Mouse (Mus musculus) stomach, embryonic 15.5 days (tissue): ENCODE data around the gene Pgls. TPM values are rescaled to one million over a fixed set of nuclear protein-coding genes. Genes with fewer than 3 reads are reported as not detected.
A peak's percentile ranks its signal among the peaks of the same experiment; 100 is the strongest.

Experiments
- ATAC-seq: fragments of 200-750 bp; cut with Nextera tagmentation; 2 replicates; pipeline ENCODE4 v1.8.0; 2017; ENCODE audit warnings: low read depth, moderate number of reproducible peaks, moderate TSS enrichment; ENCODE audit not compliant: insufficient read depth, low FRiP score
- H3K27ac ChIP-seq: fragments of 300-500 bp; sonication (generic); 2 replicates; pipeline ENCODE4 v1.5.1; 2015; ENCODE audit warnings: mild to moderate bottlenecking, inconsistent platforms
- H3K27me3 ChIP-seq: fragments of 300-500 bp; sonication (generic); replicated peaks from 2 replicates; pipeline ENCODE4 v1.6.1; 2015; ENCODE audit warnings: inconsistent platforms
- H3K36me3 ChIP-seq: fragments of 300-500 bp; sonication (generic); 2 replicates; pipeline ENCODE4 v1.6.1; 2015; ENCODE audit warnings: inconsistent platforms
- H3K4me1 ChIP-seq: fragments of 300-500 bp; sonication (generic); 2 replicates; pipeline ENCODE4 v1.6.1; 2015; ENCODE audit warnings: inconsistent platforms
- H3K4me2 ChIP-seq: fragments of 300-500 bp; sonication (generic); 2 replicates; pipeline ENCODE4 v1.6.1; 2015; ENCODE audit warnings: mild to moderate bottlenecking, inconsistent platforms
- H3K4me3 ChIP-seq: fragments of 300-500 bp; sonication (generic); replicated peaks from 2 replicates; pipeline ENCODE4 v1.5.1; 2015; ENCODE audit warnings: inconsistent platforms
- H3K9ac ChIP-seq: fragments of 300-500 bp; sonication (generic); 2 replicates; pipeline ENCODE4 v1.6.1; 2015; ENCODE audit warnings: inconsistent platforms
- H3K9me3 ChIP-seq: fragments of 300-500 bp; sonication (generic); 2 replicates; pipeline ENCODE4 v1.6.1; 2016; ENCODE audit warnings: inconsistent platforms
- WGBS: fragments of 180-500 bp; shearing (Covaris S2); methylation state at CpG from one replicate; pipeline ENCODE4 v1.1.7; 2015; 5-methylcytosine and 5-hydroxymethylcytosine counted together
- polyA plus RNA-seq: library from polyadenylated mRNA; unstranded; fragments of >200 nt; fragmentation: Nextera tagmentation; extraction: Ambion mirVana; gene quantifications from 2 replicates; pipeline ENCODE4 v1.2.1, GENCODE M21; 2015

Pgls gene
- 238 and 243 TPM in 2 replicates for polyA plus RNA-seq

DNA sequence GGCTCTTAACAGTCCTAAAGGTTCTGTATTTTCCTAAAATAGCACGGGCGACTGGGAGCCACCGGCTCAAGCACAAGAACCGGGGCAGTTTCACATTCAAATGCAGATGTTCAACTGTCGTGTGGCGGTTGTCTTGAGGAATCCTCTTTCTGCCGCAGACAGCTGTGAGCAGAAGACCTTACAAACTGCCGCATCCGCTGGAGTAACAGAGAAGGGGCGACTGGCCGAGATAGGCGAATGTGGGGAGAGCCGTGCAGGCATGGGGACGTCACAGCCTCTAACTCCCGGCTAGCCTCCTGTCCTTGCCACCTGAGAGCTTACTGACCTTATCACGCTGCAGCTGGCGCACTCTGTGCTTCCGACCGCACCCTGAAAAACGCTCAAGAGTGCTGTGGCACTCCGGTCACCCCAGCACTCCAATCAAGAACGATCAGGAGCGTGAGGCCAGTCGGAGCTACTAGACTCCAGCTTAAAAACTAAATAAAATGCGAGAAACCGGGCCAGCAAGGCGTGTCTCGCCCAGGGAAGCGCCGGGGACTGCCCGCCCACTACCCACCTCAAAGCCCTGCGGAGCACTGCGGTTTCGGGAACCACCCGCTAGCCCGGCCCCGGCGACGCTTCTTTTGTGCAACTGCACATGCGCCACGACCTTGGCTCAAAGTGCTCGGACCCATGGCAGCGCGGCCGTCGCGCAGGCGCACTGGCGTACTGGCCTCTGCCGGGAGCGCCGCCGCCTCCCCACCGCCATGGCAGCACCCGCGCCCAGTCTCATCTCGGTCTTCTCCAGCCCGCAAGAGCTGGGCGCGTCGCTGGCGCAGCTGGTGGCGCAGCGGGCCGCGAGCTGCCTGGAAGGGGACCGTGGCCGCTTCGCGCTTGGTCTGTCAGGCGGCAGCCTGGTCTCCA, at the start of gene Pgls:
Gene Pgls (plus strand): TSS at position 706 of the 903 bp plus-strand sequence.
- Histone ChIP-seq H3K4me3 (peak within 1 kb of the TSS; percentile 73), H3K9me3 (no peaks in the 10 kb centered on the region), H3K4me1 (peaks cover 26% of the 10 kb centered on the region), H3K36me3 (no peaks in the 10 kb centered on the region), H3K27me3 (no peaks in the 10 kb centered on the region), H3K4me2 (peak within 1 kb of the TSS; percentile 88), H3K27ac (peak within 1 kb of the TSS; percentile 97), H3K9ac (peak within 1 kb of the TSS; percentile 82)
- WGBS = under 1% methylated on average over 71 of the region's 71 CpGs
- ATAC-seq = peak; percentile 85

DNA sequence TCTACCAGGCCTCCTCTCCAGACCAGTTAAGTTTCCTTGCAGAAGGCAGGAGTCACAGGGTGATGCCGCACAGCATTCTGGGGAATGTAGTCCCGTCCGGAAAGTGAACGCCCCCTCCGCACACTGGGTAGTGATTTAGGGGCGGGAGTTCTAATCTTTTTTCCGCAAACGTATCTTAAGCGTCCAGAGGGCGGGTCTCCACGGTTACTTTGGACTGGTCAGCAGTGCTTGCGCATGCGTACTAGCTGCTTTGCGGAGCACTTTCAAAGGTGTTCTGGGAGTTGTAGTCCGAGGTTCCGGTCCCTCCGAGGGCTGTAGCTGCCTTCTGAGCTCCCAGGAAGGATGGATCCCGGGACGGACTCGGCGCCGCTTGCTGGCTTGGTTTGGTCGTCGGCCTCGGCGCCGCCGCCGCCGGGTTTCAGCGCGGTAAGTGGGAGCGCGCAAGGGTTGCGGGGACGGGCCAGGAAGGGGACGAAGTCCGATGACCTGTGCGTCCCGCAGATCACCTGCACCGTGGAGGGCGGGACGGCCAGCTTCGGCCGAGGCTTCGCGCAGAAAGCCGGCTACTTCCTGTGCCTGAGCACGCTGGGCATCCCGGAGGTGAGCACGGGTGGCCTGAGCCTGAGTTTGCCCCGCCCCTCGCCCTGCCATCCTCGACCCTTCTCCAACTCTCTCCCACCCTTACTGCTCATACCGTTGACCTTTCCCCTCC, 49.2 kb upstream of the Pgls start, which contains the start of gene Mvb12a:
Gene Mvb12a (plus strand): TSS at position 291 of the 712 bp plus-strand sequence.
- Histone ChIP-seq H3K27ac (peak within 1 kb of the TSS; percentile 41; the same call in 1 of the 2 replicates), H3K9ac (peak within 1 kb of the TSS; percentile 83), H3K27me3 (no peaks in the 10 kb centered on the region), H3K4me1 (peaks cover 13% of the 10 kb centered on the region), H3K9me3 (no peaks in the 10 kb centered on the region), H3K4me3 (peak within 1 kb of the TSS; percentile 93), H3K36me3 (peaks cover 12% of the 10 kb centered on the region), H3K4me2 (peak within 1 kb of the TSS; percentile 92)
- under 1% methylated on average over 55 of the region's 55 CpGs for WGBS
- peak; percentile 96 for ATAC-seq

DNA sequence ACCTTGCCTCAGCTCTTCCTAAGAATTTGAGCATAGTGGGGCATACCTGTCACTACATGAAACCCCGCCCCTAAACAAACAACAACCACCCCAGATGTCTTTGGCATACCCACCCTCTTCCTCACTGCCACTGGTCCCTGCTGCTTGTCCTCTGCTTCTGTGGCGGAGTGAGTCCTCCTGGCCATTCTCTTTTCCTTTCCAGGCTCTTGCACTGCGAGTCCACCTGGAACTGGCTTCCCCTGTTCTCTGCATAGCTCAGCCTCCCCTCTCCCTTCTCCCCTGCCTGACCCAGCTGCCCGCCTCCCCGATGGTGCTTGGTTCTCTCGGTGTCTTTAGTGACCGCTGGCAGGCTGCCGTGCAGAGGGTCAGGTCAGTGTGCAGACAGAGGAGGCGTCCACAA, 48.2 kb upstream of the Pgls start:
- no peaks in the 10 kb centered on the region for H3K27me3 ChIP-seq
- peaks cover 17% of the 10 kb centered on the region for H3K36me3 ChIP-seq
- no peak overlapping the region for H3K27ac ChIP-seq
- WGBS = 81% methylated on average over 9 of the region's 9 CpGs
- H3K4me1 ChIP-seq = peaks cover 11% of the 10 kb centered on the region
- no peak for ATAC-seq
- no peak overlapping the region for H3K9ac ChIP-seq
- H3K4me2 ChIP-seq = peak overlapping the region; percentile 92
- peak overlapping the region; percentile 93 for H3K4me3 ChIP-seq
- no peaks in the 10 kb centered on the region for H3K9me3 ChIP-seq

DNA sequence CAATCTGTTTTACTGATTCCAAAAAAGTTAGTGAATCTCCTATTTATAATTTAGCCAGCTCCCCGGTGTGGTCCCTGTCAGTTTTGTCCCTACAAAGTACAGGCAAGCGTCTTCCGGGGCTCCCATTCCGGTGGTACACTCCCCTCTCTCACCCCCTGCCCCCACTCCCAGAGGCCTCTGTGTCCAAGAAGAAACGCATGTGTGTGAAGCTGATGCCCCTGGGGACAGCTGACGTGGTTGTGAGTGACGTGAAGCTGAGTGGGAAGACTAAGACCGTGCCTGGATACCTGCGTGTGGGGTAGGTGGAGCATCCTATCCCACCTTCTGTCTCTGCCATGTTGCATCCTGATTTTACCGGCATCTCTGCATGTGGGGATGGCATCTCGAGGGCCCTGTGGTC, 46.9 kb upstream of the Pgls start:
- Histone ChIP-seq H3K9me3 (no peaks in the 10 kb centered on the region), H3K36me3 (peaks cover 17% of the 10 kb centered on the region), H3K4me1 (peaks cover 11% of the 10 kb centered on the region), H3K27ac (no peak overlapping the region), H3K4me3 (no peak overlapping the region), H3K27me3 (no peaks in the 10 kb centered on the region), H3K9ac (no peak overlapping the region), H3K4me2 (no peak overlapping the region)
- 91% methylated on average over 11 of the region's 11 CpGs for WGBS
- ATAC-seq = no peak

DNA sequence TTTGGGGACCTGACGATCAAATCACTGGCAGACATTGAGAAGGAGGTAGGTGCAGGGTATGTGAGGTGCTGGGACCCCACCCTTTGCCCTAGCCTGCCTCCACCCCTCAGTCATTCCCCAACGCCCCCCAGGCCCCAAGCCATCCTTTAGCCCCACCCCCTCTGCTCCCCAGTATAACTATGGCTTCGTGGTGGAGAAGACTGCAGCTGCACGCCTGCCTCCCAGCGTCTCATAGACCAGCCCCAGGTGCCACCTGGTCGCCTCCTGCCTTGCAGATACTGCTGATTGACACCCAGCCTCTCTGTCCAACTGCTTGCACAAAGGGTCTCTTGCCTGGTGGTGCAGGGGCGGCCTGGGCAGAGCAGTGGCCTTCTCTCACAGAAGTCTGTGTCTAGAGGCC, 44.4 kb upstream of the Pgls start:
- Histone ChIP-seq H3K4me2 (no peak overlapping the region), H3K36me3 (peaks cover 17% of the 10 kb centered on the region), H3K9me3 (no peaks in the 10 kb centered on the region), H3K9ac (no peak overlapping the region), H3K27me3 (no peaks in the 10 kb centered on the region), H3K4me3 (no peak overlapping the region), H3K4me1 (peaks cover 11% of the 10 kb centered on the region), H3K27ac (no peak overlapping the region)
- no peak for ATAC-seq
- 83% methylated on average over 7 of the region's 7 CpGs for WGBS

DNA sequence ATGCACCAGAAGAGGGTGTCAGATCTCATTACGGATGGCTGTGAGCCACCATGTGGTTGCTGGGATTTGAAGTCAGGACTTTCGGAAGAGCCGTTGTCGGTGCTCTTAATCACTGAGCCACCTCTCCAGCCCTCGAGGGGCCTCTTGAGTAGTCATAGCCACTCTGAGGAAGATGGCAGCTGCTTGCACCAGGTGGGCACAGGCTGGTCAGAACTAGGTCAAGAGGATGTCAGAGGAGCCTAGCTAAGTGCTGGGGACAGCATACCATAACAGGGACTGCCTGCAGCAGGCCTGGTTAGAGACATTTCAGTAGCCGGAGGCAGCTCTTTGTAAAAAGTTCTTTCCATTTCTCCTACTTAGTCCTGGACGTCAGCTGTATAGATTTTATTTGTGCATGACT, 41.2 kb upstream of the Pgls start:
- Histone ChIP-seq H3K4me3 (no peak overlapping the region), H3K4me2 (no peak overlapping the region), H3K27me3 (no peaks in the 10 kb centered on the region), H3K27ac (no peak overlapping the region), H3K9me3 (no peaks in the 10 kb centered on the region), H3K9ac (no peak overlapping the region), H3K36me3 (peaks cover 10% of the 10 kb centered on the region), H3K4me1 (no peaks in the 10 kb centered on the region)
- no peak for ATAC-seq
- WGBS = 54% methylated on average over 7 of the region's 7 CpGs

DNA sequence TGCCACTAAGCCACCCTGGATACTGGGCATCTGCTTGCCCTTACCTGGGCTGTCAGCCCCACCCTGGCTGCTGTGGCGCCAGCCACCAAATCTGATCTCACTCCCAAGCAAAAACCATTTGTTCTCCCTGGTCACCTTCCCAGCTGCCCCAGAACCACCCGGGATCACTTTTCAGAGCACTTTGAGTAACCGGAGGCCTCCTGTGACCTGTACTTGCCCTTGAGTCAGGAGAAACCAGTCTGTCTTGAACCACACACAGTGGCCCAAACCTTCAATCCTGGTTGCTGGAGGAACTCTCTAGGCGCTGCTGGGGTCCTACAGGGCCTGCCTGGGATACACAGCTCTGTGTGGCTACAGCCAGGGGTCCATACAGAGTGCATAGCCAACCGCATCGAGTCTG, 39.2 kb upstream of the Pgls start:
- Histone ChIP-seq H3K9ac (no peak overlapping the region), H3K4me2 (no peak overlapping the region), H3K27me3 (peaks cover 12% of the 10 kb centered on the region; the same call in 1 of the 2 replicates), H3K36me3 (peaks cover 6% of the 10 kb centered on the region; the same call in 1 of the 2 replicates), H3K27ac (peak overlapping the region; percentile 64; the same call in 1 of the 2 replicates), H3K9me3 (no peaks in the 10 kb centered on the region), H3K4me3 (no peak overlapping the region), H3K4me1 (no peaks in the 10 kb centered on the region)
- 34% methylated on average over 6 of the region's 6 CpGs for WGBS
- ATAC-seq = no peak; the same call in 1 of the 2 replicates

DNA sequence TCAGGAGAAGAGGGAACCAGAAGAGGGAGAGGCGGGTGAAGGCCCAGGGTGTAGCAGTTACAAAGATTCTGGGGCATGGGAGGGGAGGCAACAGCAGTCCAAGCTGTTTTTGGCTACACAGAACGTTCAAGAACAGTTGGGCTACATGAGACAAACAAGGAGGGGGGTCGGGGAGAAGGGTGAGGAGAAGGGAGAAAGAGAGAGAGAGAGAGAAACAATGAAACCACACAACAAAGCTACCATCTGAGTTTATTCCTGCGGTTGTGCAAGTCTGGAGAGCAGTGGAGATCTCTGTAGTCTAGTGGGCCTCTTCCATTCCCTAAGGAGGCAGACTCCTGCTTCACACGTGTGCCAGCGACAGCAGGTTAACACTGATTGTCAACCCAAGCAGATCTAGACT, 38.0 kb upstream of the Pgls start:
- Histone ChIP-seq H3K27me3 (peaks cover 23% of the 10 kb centered on the region), H3K9ac (no peak overlapping the region), H3K4me3 (no peak overlapping the region), H3K9me3 (no peaks in the 10 kb centered on the region), H3K4me2 (no peak overlapping the region), H3K36me3 (no peaks in the 10 kb centered on the region), H3K27ac (no peak overlapping the region), H3K4me1 (peaks cover 9% of the 10 kb centered on the region; the same call in 1 of the 2 replicates)
- WGBS = 61% methylated on average over 6 of the region's 6 CpGs
- ATAC-seq = no peak

DNA sequence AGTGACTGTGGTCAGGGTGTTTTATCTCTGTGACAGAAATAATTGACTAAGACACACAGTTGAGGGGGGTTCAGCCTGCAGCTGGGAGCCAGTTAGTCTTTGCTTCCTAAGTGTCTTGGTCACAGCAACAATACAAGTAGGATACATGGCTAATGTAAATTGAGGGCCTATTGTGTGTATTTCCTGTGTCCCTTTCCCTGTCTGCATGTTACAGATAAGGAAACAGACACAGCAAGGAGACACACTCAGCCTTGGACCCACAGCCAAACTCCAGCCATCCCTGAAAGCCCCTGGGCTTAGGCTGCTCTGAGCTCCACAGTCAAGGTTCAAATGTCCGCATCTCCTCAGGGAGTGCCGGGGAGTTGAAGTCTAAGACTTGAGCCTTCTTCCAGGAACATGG, 37.3 kb upstream of the Pgls start:
- no peaks in the 10 kb centered on the region for H3K36me3 ChIP-seq
- peaks cover 29% of the 10 kb centered on the region for H3K27me3 ChIP-seq
- H3K27ac ChIP-seq = no peak overlapping the region
- WGBS = 84% methylated on average over 2 of the region's 2 CpGs
- no peak overlapping the region for H3K9ac ChIP-seq
- ATAC-seq = no peak
- H3K4me2 ChIP-seq = no peak overlapping the region
- H3K9me3 ChIP-seq = no peaks in the 10 kb centered on the region
- no peak overlapping the region for H3K4me3 ChIP-seq
- H3K4me1 ChIP-seq = peaks cover 9% of the 10 kb centered on the region; the same call in 1 of the 2 replicates

DNA sequence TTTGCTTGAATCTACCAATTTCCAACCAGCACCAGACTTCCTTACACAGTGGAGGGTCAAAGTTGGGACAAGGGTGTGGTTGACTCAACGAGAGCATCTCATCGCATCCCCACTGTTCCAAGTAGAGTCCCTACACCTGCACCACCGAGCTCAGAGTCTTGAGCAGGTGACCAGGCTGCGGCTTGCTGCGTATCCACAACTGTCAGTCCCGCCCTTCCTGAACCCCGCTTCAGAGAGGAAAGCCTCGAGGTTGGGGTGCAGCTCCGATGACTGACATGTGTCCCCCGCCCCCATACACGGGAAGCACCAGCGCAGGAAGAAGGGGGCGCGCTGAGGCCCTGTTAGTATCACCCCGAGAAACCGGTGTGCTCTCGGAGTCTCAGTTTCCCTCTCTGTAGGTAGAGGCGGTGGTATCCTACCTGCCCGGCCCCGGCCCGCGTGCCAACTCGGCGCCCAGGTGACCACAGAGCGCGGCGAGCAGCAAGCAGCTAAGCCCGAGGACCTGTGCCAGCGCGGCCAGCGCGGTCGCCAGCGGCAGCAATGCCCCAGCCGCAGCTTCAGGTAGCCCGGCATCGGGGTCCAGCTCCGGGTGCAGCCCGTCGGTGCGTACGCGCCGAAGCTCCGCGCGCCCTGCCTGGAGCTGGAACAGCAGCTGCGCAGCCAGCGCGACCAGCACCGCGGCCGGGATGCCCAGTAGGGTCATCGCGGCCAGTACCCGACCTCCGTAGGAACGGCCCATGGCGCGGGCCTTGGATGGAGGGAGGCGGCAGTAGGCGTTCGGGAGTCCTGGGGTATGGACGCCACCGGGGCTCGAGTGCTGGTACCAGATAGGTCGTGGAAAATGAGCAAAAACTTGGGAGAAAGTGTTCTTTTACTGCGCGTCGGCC, 33.7 kb upstream of the Pgls start, which contains the start of gene Tmem221:
Gene Tmem221 (minus strand): TSS at position 801 of the 887 bp plus-strand sequence.
- 3% methylated on average over 70 of the region's 70 CpGs for WGBS
- H3K27me3 ChIP-seq = peaks cover 49% of the 10 kb centered on the region
- no peaks in the 10 kb centered on the region for H3K36me3 ChIP-seq
- H3K4me1 ChIP-seq = peaks cover 17% of the 10 kb centered on the region; the same call in 1 of the 2 replicates
- no peaks in the 10 kb centered on the region for H3K9me3 ChIP-seq
- peak within 1 kb of the TSS; percentile 91 for H3K4me2 ChIP-seq
- peak within 1 kb of the TSS; percentile 25; the same call in 1 of the 2 replicates for H3K9ac ChIP-seq
- H3K4me3 ChIP-seq = peak within 1 kb of the TSS; percentile 48
- H3K27ac ChIP-seq = no peak within 1 kb of the TSS
- peak; percentile 32 for ATAC-seq
